Mouse (Mus musculus): ENCODE data around the gene Gm10277.
A peak's percentile ranks its signal among the peaks of the same experiment; 100 is the strongest.
"Not testable (repeated sequence)": the region's sequence is repeated elsewhere in the genome, so short reads cannot be mapped to it uniquely, and the experiment has no call there.

Gene Gm10277

DNA sequence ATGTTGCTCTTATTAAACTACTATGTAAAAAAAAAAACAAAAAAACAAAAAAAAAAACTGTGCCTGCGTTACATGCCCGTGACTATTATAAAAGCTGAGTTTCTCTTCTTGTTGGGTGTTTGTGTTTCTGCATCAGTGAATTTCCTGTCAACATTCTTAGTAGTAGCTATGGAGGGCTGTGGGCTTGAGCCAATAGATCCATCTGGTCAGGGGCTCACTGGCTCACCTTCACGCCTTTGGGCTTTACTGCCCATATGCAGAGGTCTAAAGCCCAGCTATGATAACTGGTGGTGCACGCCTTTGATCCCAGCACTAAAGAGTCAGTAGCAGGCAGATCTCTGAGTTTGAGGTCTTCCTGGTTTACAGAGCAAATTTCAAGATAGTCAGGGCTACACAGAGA lies 18.1 kb downstream of the Gm10277 start:
- no peak for DNase-seq

DNA sequence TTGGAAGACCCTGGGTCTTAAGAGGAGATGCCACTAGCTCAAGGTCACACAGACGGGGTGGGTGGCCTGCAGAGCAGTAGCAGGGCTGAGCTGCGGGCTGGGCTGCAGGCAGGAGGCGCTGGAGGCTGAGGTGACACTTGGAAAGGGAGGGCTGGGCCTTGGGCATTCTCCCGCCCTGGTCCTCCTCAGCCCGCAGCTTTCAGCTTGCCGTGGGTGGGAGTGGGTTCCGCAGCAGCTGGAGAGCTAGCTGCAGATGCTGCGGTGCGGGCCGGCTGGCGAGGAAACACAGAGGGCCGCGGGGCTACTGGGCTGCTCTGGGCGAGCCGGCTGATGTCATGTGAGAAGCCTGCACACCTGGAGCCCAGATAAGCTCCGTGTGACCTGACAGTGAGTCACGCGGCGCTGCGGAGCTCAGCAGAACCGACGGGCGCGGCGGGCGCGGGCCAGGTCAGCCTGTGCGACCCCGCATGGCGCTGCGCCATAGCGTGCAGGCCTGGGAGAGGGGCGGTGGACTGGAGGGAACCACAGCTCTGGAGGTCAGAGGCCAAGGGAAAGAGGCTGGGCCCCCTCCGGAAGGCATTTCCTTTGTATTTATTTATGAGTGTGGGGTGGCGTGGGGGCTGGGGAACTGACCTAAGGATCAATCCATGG lies 21.1 kb downstream of the Gm10277 start:
- peak; percentile 63 to 69 for DNase-seq

DNA sequence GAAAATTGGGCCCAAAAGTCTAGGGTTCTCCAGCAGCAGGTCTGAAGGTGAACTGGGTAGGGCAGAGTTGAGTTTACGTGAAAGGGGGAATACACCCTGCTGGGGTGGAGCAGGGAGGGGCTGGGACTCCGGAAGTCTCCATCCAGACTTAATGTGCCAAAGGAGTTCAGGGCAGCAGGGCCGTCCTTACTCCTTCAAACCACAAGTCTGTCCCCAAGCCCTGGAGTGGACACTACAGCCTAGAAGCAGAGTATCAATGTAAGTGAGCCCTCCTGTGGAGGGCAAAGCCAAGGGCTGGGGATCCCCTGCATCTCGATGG lies 22.1 kb downstream of the Gm10277 start:
- no peak for DNase-seq

DNA sequence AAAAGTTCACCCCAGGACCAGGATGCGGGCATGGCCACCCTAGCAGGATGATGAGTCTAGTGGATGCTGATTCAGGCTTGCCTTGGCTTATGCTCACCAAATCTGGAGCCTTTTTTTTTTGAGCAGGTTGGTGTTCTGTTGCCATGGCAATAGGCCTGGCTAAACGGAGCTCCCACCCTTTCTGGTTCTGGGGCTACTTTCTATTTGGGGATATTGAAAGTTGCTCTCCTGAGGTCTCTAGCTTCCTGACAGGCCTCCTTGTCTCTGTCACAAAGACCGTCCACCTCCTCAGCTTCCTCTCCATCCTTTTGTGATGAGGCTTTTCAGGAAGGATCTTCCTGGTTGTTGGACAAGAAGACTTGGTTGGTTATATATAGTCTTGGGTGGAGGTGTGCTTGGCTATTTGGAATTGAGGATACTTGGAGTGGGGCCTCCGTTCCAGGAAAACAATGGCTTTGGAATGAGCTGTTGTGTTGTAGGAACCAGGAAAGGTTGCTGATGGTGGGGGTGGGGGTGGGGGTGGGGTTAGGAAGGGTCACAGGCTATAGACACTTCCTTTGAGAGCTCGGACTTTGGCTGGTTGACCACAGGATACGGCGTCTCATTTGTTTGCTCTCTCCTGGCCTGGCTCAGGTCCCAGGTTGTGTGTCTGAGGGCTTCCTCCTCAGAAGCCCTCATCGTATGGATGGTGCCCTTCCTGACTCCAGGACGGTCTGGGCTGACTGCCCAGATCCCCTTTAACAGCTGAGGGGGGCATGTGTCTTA lies 22.7 kb downstream of the Gm10277 start:
- no peak for DNase-seq

DNA sequence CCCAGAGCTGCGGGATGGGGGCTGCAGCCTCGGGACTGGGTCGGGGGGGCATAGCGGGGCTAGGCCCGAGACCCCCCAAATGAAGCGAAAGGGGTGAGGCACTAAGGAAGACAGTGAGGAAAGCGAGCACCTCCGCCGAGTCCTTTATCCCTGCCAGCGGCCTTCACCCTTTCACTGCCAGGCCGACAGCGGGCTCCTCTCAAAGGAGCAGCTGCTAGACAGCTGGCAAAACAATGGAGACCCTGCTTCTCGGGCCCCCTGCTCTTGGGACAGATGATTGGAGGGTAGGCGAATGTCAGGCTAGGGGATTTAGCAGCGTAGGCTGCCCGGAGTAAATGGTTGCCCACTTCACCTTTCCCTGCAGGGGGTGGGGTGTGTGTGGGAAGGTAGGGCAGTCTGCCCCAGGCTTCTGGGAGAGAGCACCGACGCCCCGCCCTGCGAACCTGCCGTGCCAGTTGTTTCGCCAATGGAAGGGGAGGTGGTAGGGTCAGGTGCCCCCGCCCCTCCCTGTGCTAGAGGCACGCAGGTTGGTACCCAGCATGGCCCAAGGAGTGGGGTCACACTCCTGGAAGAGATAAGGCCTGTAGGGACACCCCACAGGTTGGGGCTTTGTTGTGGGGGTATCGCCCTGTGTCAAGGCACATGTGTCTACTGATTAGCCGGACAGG lies 23.7 kb downstream of the Gm10277 start:
- DNase-seq = peak; percentile 53 to 54

DNA sequence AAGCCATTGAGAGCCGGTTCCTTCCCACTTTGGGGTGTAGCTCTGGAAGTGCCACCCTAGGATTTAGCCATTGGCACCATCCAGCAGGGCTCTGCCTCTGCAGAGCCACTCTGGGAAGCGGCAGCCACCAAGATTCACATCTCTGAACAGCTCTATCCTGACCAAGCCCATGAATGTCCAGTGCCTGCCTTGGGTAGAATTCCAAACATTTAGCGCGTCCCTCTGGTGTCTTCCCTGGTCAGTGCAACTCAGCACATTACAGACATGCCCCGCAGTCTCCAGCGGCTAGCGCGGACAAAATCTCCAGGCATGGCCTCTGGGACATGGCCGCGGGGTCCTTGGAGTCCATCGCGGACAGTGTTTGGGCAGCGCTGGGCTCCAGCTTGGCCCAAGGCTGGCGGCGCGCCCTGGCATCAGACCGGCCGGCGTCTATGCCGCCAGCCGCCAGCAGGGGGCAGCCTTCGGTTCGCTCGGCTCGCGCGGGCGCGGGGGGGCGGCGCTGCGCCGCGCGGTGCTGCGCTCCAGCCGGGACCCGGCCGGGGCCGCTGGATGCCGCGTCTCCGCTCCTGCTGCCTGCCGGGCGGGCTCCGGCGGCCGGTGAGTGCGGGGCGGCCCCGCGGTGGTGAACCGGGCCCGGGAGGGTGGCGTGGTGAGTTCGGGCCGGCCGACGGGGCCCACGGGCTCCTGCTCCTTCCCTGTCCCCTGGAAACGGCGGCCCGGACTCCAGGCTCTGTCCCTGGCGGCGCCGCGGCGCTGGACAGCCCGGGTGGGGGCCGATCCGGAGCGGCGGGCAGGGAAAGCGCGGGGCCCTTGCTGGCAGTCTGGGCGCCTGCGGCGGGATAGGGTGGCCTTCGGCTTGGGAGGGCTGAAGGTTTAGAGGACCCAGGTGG lies 24.5 kb downstream of the Gm10277 start, which contains the start of gene Myo18a:
Gene Myo18a, plus strand, starts transcription at position 464 of the 890 bp plus-strand sequence.
- DNase-seq = peak; percentile 78 to 82

DNA sequence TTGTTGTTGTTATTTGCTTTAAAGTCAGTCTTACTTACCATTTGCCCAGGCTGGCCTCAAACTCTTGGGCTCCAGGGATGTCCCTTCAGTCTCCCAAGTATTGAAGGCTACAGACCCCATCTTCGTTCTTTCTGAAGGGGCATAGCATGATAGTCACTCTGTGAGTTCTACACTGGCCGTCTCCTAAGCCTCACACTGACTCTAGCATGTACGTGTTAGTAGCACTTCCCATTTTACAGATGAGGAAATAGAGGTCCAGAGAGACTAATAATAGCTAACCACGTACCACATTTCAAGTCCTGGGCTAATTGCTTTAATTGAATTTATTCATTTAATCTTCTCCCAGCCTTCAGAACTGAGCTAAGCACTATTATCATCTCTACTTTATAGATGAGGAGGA lies 27.5 kb downstream of the Gm10277 start:
- no peak for DNase-seq

DNA sequence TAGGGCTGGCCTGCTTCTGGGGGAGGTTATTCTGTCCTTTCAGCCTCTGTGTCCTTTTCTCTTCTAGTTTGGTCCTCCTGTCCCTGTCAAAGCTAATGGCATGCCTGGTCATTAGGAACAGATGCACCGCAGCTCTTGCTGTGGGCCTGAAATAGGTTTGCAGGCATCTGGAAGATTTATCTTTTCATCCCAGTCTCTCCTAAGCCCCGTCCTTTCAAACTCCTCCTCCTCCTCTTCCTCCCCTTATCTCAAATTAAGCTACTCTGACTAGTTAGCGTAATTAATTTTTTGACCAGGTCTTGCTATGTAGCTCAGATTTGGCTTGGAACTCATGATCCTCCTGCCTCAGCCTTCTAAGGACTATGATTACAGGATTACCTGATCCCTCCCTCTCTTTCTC lies 34.1 kb downstream of the Gm10277 start:
- no peak for DNase-seq

DNA sequence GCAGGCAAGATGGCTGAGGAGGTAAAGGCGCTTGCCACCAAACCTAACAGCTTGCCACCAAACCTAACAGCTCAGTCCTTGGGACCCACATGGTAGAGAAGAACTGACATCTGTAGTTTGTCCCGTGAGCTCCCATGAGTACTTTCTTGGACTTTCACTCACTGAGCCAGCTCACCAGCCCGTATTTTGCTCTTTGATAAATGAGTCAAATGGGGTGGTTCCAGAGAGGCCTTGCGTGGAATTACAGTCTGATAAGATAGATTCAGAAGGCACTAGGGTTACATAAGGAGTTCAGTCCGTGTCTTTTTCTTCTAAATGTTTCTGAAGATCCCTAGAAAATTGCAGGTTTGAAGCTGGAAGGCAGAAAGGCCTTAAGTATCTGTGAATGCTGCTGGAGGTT lies 35.0 kb downstream of the Gm10277 start:
- no peak for DNase-seq

DNA sequence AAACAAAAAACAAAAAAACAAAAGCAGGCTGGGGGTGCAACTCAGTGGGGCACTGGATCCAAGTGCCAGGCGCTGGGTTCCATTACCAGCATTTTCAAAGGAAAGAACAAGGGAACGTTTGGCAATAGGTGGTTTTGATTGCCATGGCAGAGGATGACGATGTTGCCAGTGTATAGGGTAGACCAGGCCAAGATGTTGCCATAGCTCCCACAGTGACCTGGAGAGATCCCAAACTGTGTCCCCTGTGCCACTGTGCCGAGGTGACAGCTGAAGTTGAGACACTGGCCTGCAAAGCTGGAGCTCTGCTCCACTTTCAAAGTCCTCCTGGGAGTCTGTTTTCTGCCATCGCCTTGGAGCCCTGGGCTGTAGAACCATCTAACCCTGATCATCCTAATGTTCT lies 38.6 kb downstream of the Gm10277 start:
- DNase-seq = no peak

DNA sequence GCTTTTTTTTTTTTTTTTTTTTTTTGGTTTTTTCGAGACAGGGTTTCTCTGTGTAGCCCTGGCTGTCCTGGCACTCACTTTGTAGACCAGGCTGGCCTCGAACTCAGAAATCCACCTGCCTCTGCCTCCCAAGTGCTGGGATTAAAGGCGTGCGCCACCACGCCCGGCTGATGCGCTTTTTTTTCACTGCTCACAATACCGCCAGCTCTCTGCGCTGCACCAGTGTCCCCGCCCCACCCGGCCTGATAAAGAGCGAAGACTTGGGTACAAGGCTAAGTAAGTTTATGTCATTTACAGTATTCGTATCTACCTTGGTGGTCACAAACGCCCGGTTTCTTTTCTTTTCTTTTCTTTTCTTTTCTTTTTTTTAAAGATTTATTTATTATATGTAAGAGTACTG lies 40.4 kb downstream of the Gm10277 start:
- not testable (repeated sequence) for DNase-seq

DNA sequence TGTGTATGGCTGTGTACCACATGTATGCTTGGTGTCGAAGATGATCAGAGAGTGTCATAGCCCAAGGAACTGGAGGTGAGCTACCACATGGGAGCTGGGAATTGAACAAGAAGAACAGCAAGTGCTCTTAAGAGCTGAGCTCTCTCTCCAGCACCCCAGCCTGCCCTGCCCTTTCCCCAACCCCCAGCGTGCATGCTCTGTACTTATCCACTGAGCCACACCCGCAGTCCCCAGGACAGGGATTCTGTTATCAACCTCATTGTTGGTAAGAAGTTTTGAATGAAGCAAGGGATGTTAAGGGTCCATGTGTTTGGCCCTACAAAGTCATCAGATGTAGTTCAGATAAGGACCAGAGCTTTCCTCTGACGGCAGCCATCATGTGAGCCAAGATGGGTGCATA lies 40.9 kb downstream of the Gm10277 start:
- no peak for DNase-seq

DNA sequence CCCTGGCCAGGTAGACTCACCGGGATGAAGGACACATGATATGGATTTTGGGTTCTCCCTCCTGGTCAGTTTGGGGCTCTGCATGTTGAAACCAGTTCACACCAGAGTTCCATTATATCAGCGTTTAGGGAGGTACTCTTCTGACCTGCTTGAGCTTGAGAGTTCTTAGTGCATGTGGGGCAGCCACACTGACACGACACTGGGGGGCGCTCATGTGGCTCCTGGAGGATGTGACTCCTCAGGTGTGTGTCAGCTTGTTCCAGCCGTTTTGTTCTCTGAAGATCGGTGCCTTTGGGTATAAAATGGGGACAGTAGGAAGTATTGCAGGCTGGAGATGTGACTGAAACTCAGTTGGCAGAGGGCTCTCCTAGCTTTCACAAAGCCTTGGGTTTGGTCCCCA lies 43.6 kb downstream of the Gm10277 start:
- peak; percentile 63 to 69 for DNase-seq

DNA sequence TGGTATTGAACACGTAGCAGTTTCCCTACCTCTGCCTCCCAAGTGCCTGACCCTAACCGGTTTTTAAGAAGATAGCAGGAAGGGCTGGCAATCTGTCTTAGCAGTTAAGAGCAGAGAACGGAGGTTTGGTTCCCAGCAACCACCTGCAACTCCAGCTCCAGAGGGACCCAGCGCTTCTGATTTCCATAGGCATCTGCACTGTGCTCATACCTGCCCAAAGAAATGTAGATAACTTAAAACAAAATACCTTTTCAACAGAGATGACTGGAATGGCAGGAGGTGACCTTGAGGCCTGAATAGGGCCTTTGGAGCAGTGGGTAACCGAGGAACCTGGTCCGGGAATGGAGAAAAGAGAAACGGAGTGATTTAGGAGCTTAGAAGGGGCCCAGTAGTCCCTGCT lies 49.0 kb downstream of the Gm10277 start:
- no peak for DNase-seq

DNA sequence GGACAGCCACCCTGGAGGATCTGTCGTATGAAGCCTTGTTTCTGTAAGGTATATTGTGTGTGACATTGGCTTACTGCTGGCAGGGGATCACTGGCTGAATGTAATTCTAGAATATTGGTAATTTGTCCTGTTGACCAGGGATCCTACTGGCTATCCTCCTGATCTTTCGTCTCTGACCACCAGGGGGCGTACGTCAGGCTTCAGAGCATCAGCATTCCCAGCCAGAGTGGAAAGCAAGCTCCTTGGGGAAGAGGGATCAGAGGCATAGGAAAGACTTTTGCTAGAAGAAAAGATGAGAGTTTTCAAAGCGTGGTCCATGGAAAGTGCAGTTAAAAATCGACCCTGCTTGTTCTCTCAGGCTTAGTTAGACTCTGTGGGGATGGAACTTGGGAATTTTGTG lies 50.3 kb downstream of the Gm10277 start:
- DNase-seq = peak; percentile 49 to 52

Measured in thymus, postnatal 36 days (tissue).